Mouse (Mus musculus): ENCODE measurements at regions not wholly inside any gene's neighbourhood (a gene's known extent, or its start where the extent isn't known, plus 50 kb on each side); places are given as distances from the start of the nearest gene placed in this dataset.

DNA sequence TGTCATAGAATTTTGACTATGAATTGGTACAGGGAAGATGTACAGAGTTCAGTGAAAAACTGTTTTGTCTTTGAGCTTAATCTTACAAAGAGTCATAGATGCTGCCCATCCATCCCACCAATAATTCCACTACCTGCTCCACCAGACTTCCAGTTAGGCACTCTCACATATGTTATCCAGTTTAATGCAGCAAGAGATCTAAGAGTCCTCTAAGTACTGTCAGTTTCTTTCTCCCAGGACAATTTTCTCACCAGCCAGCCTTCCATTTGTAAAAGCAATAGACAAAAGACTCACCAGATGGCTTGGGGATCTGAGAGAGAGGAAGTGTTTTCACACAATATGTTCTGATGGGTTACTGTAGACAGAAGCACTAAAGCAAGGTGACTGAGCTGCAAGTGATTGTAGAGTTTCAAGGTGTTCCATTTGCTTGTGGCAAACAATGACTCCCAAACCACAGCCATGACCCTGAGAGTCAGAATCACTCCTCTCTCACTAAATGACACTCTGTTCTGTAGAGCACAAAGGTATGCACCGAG lies 365.6 kb downstream of the Gsdmc2 start:
- TF ChIP-seq POLR2AphosphoS2 (IDR thresholded peaks at IDR 0.05; ENCODE audit: low read depth, low read length) (no peak), EP300 (IDR thresholded peaks at IDR 0.05; ENCODE audit: low read length) (no peak)
